Mouse (Mus musculus) MEL (cell line): ENCODE measurements at regions not wholly inside any gene's neighbourhood (a gene's known extent, or its start where the extent isn't known, plus 50 kb on each side); places are given as distances from the start of the nearest gene placed in this dataset.

Source experiments
- DNase-seq: peaks from one replicate; pipeline ENCODE4 v3.0.0; 2011; ENCODE audit warnings: low read depth, low spot score
- H3K27ac ChIP-seq: 2 replicates; pipeline ENCODE4 v1.5.1; 2012; ENCODE audit warnings: low read depth, mild to moderate bottlenecking, control low read depth, low read length, moderate library complexity; ENCODE audit not compliant: control insufficient read depth
- H3K27me3 ChIP-seq, 2 experiments: fragments of 150-350 bp in 1 of 2; sonication (generic) in 1 of 2; 2 replicates each; pipeline ENCODE4 v1.6.1; 2012; ENCODE audit warnings: low read length in 2 of 2, mild to moderate bottlenecking in 2 of 2, improper control_type of control experiment in 1 of 2, moderate library complexity in 1 of 2; ENCODE audit not compliant: insufficient read depth in 2 of 2, control insufficient read depth in 1 of 2
- H3K36me3 ChIP-seq, 2 experiments: 2 replicates each; pipeline ENCODE4 v1.6.1; 2012 to 2014; ENCODE audit warnings: low read length in 2 of 2, improper control_type of control experiment in 1 of 2, inconsistent platforms in 1 of 2, mild to moderate bottlenecking in 1 of 2; ENCODE audit not compliant: insufficient read depth in 2 of 2, control insufficient read depth in 1 of 2
- H3K4me1 ChIP-seq, 2 experiments: fragments of 150-350 bp in 1 of 2; sonication (generic) in 1 of 2; 2 replicates each; pipeline ENCODE4 v1.6.1; 2012; ENCODE audit warnings: low read length in 2 of 2, improper control_type of control experiment in 1 of 2, mild to moderate bottlenecking in 1 of 2; ENCODE audit not compliant: insufficient read depth in 2 of 2, control insufficient read depth in 1 of 2
- H3K4me3 ChIP-seq, 2 experiments: fragments of 150-350 bp in 1 of 2; sonication (generic) in 1 of 2; 2 replicates each; pipeline ENCODE4 v1.5.1; 2012; ENCODE audit warnings: low read depth in 2 of 2, low read length in 2 of 2, mild to moderate bottlenecking in 2 of 2, moderate library complexity in 2 of 2, control low read depth in 1 of 2, improper control_type of control experiment in 1 of 2; ENCODE audit not compliant: control insufficient read depth in 1 of 2, insufficient read depth in 1 of 2
- H3K79me2 ChIP-seq: 2 replicates; pipeline ENCODE4 v1.6.1; 2012; ENCODE audit warnings: mild to moderate bottlenecking, low read length, moderate library complexity; ENCODE audit not compliant: control insufficient read depth, poor library complexity, insufficient read depth
- H3K9ac ChIP-seq: 2 replicates; pipeline ENCODE4 v1.6.1; 2012; ENCODE audit warnings: low read depth, mild to moderate bottlenecking, control low read depth, low read length, moderate library complexity; ENCODE audit not compliant: control insufficient read depth, poor library complexity, severe bottlenecking
- H3K9me3 ChIP-seq: fragments of 150-350 bp; sonication (generic); replicated peaks from 2 replicates; pipeline ENCODE4 v1.6.1; 2012; ENCODE audit warnings: mild to moderate bottlenecking, low read length, improper control_type of control experiment, moderate library complexity; ENCODE audit not compliant: insufficient read depth
- CHD2 ChIP-seq: IDR thresholded peaks from 2 replicates; pipeline ENCODE4 v1.6.1; 2011; ENCODE audit warnings: low read length, improper control_type of control experiment
- E2F4 ChIP-seq: IDR thresholded peaks from 2 replicates; pipeline ENCODE4 v1.6.1; 2011; ENCODE audit warnings: low read depth, low read length, improper control_type of control experiment, borderline replicate concordance
- ELF1 ChIP-seq: IDR thresholded peaks from 2 replicates; pipeline ENCODE4 v1.6.1; 2014; ENCODE audit warnings: low read depth, mild to moderate bottlenecking, inconsistent platforms, low read length, improper control_type of control experiment, moderate library complexity
- ETS1 ChIP-seq: IDR thresholded peaks from 2 replicates; pipeline ENCODE4 v1.6.1; 2012; ENCODE audit warnings: low read depth, mild to moderate bottlenecking, inconsistent platforms, low read length, improper control_type of control experiment, moderate library complexity
- GABPA ChIP-seq: IDR thresholded peaks from 2 replicates; pipeline ENCODE4 v1.6.1; 2012; ENCODE audit warnings: low read depth, mild to moderate bottlenecking, inconsistent platforms, low read length, improper control_type of control experiment, moderate library complexity
- GATA1 ChIP-seq: IDR thresholded peaks from 2 replicates; pipeline ENCODE4 v1.6.1; 2011; ENCODE audit warnings: low read depth, low read length, improper control_type of control experiment
- HCFC1 ChIP-seq: IDR thresholded peaks from 2 replicates; pipeline ENCODE4 v1.6.1; 2012; ENCODE audit warnings: low read depth, mild to moderate bottlenecking, inconsistent platforms, low read length, improper control_type of control experiment, moderate library complexity
- MAFK ChIP-seq: IDR thresholded peaks from 2 replicates; pipeline ENCODE4 v1.6.1; 2011; ENCODE audit warnings: low read depth, mild to moderate bottlenecking, low read length, improper control_type of control experiment, borderline replicate concordance
- MAX ChIP-seq: IDR thresholded peaks from 2 replicates; pipeline ENCODE4 v1.6.1; 2011; ENCODE audit warnings: low read length, improper control_type of control experiment
- MAZ ChIP-seq: IDR thresholded peaks from 2 replicates; pipeline ENCODE4 v1.6.1; 2012; ENCODE audit warnings: low read depth, mild to moderate bottlenecking, inconsistent platforms, low read length, improper control_type of control experiment
- MEF2A ChIP-seq: IDR thresholded peaks from 2 replicates; pipeline ENCODE4 v1.6.1; 2014; ENCODE audit warnings: low read depth, mild to moderate bottlenecking, inconsistent platforms, low read length, improper control_type of control experiment; ENCODE audit not compliant: poor library complexity, insufficient replicate concordance, severe bottlenecking; ENCODE audit errors: extremely low read depth
- MXI1 ChIP-seq: IDR thresholded peaks from 2 replicates; pipeline ENCODE4 v1.6.1; 2011; ENCODE audit warnings: mild to moderate bottlenecking, low read depth, low read length, improper control_type of control experiment
- MYB ChIP-seq: IDR thresholded peaks from 2 replicates; pipeline ENCODE4 v1.6.1; 2011; ENCODE audit warnings: mild to moderate bottlenecking, low read depth, low read length, improper control_type of control experiment
- MYC ChIP-seq: IDR thresholded peaks from 2 replicates; pipeline ENCODE4 v1.6.1; 2011; ENCODE audit warnings: low read depth, mild to moderate bottlenecking, low read length, improper control_type of control experiment, moderate library complexity
- NELFE ChIP-seq: IDR thresholded peaks from 2 replicates; pipeline ENCODE4 v1.6.1; 2011; ENCODE audit warnings: low read depth, low read length, improper control_type of control experiment
- NRF1 ChIP-seq: IDR thresholded peaks from 2 replicates; pipeline ENCODE4 v1.6.1; 2014; ENCODE audit warnings: low read depth, mild to moderate bottlenecking, inconsistent platforms, low read length, improper control_type of control experiment, moderate library complexity; ENCODE audit not compliant: poor library complexity, insufficient read depth, severe bottlenecking
- POLR2AphosphoS2 ChIP-seq: IDR thresholded peaks from 2 replicates; pipeline ENCODE4 v1.6.1; 2011; ENCODE audit warnings: low read length, improper control_type of control experiment
- POLR2AphosphoS5 ChIP-seq: IDR thresholded peaks from 2 replicates; pipeline ENCODE4 v1.6.1; 2012; ENCODE audit warnings: low read depth, borderline replicate concordance, mild to moderate bottlenecking, inconsistent platforms, low read length, moderate library complexity, mixed read lengths
- RAD21 ChIP-seq: IDR thresholded peaks from 2 replicates; pipeline ENCODE4 v1.6.1; 2011; ENCODE audit warnings: mild to moderate bottlenecking, low read depth, low read length, improper control_type of control experiment
- SMC3 ChIP-seq: IDR thresholded peaks from 2 replicates; pipeline ENCODE4 v1.6.1; 2011; ENCODE audit warnings: low read depth, low read length, improper control_type of control experiment
- TAL1 ChIP-seq: IDR thresholded peaks from 2 replicates; pipeline ENCODE4 v1.6.1; 2012; ENCODE audit warnings: mild to moderate bottlenecking, inconsistent platforms, low read length, moderate library complexity, mixed read lengths
- TCF12 ChIP-seq: IDR thresholded peaks from 2 replicates; pipeline ENCODE4 v1.6.1; 2014; ENCODE audit warnings: low read depth, mild to moderate bottlenecking, inconsistent platforms, low read length, improper control_type of control experiment, moderate library complexity
- USF1 ChIP-seq: IDR thresholded peaks from 2 replicates; pipeline ENCODE4 v1.6.1; 2014; ENCODE audit warnings: low read depth, mild to moderate bottlenecking, inconsistent platforms, low read length, improper control_type of control experiment, moderate library complexity
- USF2 ChIP-seq, 2 experiments: IDR thresholded peaks; 2 replicates each; pipeline ENCODE4 v1.6.1; 2011 to 2012; ENCODE audit warnings: improper control_type of control experiment in 2 of 2, low read length in 2 of 2, borderline replicate concordance in 1 of 2, inconsistent platforms in 1 of 2, low read depth in 1 of 2, mild to moderate bottlenecking in 1 of 2; ENCODE audit not compliant: insufficient read depth in 1 of 2
- ZC3H11A ChIP-seq: IDR thresholded peaks from 2 replicates; pipeline ENCODE4 v1.6.1; 2012; ENCODE audit warnings: low read depth, mild to moderate bottlenecking, inconsistent platforms, low read length, improper control_type of control experiment
- ZKSCAN1 ChIP-seq: IDR thresholded peaks from 2 replicates; pipeline ENCODE4 v1.6.1; 2012; ENCODE audit warnings: low read depth, mild to moderate bottlenecking, inconsistent platforms, low read length, improper control_type of control experiment, moderate library complexity
- ZMIZ1 ChIP-seq: IDR thresholded peaks from 2 replicates; pipeline ENCODE4 v1.6.1; 2012; ENCODE audit warnings: low read depth, mild to moderate bottlenecking, inconsistent platforms, low read length, improper control_type of control experiment, moderate library complexity
- ZNF384 ChIP-seq: IDR thresholded peaks from 2 replicates; pipeline ENCODE4 v1.6.1; 2012; ENCODE audit warnings: low read depth, mild to moderate bottlenecking, inconsistent platforms, low read length, improper control_type of control experiment

- Histone ChIP-seq H3K36me3 (no peaks in the 10 kb centered on the region), H3K9me3 (no peaks in the 10 kb centered on the region), H3K4me1 (no peaks in the 10 kb centered on the region), H3K4me3 (no peak overlapping the region)
- DNase-seq = no peak
- TF ChIP-seq USF2 (IDR thresholded peaks at IDR 0.05; ENCODE audit: borderline replicate concordance in 1 of 2, insufficient read depth in 1 of 2, low read depth in 1 of 2, low read length in 2 of 2) (no peak), ZC3H11A (no peak), MAX (no peak), MYC (no peak), USF1 (no peak), NRF1 (no peak), ZMIZ1 (no peak), MEF2A (no peak), POLR2AphosphoS2 (no peak), ZKSCAN1 (no peak), ZNF384 (no peak), POLR2AphosphoS5 (no peak), CHD2 (no peak), MXI1 (no peak), SMC3 (no peak), MYB (no peak), HCFC1 (no peak), NELFE (no peak), GABPA (no peak)
- TF ChIP-seq, all 39 proteins: peak for 0
- H3K27me3 ChIP-seq = no peaks in the 10 kb centered on the region
- H3K79me2 ChIP-seq = no peaks in the 10 kb centered on the region
- H3K9ac ChIP-seq = no peak overlapping the region
- no peak overlapping the region for H3K27ac ChIP-seq
Observed at GRCm38 (mm10) chr12:95054887-95055286, 637.1 kb upstream of the Flrt2 start.

GRCm38 (mm10) chr12:95056926-95057325, 635.1 kb upstream of the Flrt2 start:
- DNase-seq = no peak
- no peaks in the 10 kb centered on the region for H3K4me1 ChIP-seq
- H3K9ac ChIP-seq = no peak overlapping the region
- TF ChIP-seq MAFK = no peak
- TF ChIP-seq POLR2AphosphoS5 = no peak
- no peak for TF ChIP-seq ZC3H11A
- TF ChIP-seq POLR2AphosphoS2 = no peak
- no peak for TF ChIP-seq TCF12
- no peak for TF ChIP-seq ETS1
- no peak for TF ChIP-seq GATA1
- no peak for TF ChIP-seq ELF1
- no peak for TF ChIP-seq USF2 (IDR thresholded peaks at IDR 0.05; ENCODE audit: borderline replicate concordance in 1 of 2, insufficient read depth in 1 of 2, low read depth in 1 of 2, low read length in 2 of 2)
- no peak for TF ChIP-seq RAD21
- no peak for TF ChIP-seq MYC
- no peak for TF ChIP-seq E2F4
- TF ChIP-seq MXI1 = no peak
- TF ChIP-seq TAL1 = no peak
- no peak for TF ChIP-seq SMC3
- no peak for TF ChIP-seq GABPA
- no peak for TF ChIP-seq MAZ
- H3K27ac ChIP-seq = no peak overlapping the region
- H3K4me3 ChIP-seq = no peak overlapping the region
- no peaks in the 10 kb centered on the region for H3K36me3 ChIP-seq
- no peaks in the 10 kb centered on the region for H3K27me3 ChIP-seq
- no peaks in the 10 kb centered on the region for H3K79me2 ChIP-seq
- H3K9me3 ChIP-seq = no peaks in the 10 kb centered on the region
